Mouse (Mus musculus) right cerebral cortex, adult 2 months (tissue): ENCODE results near the gene Dlx1.

Source experiments
- DNase-seq, 2 experiments: peaks; one replicate each; pipeline ENCODE4 v3.0.0; 2021 to 2022; ENCODE audit warnings: low spot score in 2 of 2

Dlx1 gene

GRCm38 (mm10) chr2:71546640-71547071 lies 18.7 kb downstream of the Dlx1 start, which contains the start of gene Dlx2:
TSS of gene Dlx2 (minus strand) at chr2:71546754.
- DNase-seq, result peak; percentile 22 to 36

- DNase-seq, result peak; percentile 58 to 62
Measured at GRCm38 (mm10) chr2:71547829-71548228, 19.9 kb downstream of the Dlx1 start.

- DNase-seq, result no peak
Measured at GRCm38 (mm10) chr2:71550330-71550729, 22.4 kb downstream of the Dlx1 start.

GRCm38 (mm10) chr2:71551704-71552103 lies 23.8 kb downstream of the Dlx1 start:
- DNase-seq, result no peak

- DNase-seq, result no peak
Measured at GRCm38 (mm10) chr2:71556071-71556470, 28.2 kb downstream of the Dlx1 start.

GRCm38 (mm10) chr2:71566466-71566865 lies 38.6 kb downstream of the Dlx1 start:
- DNase-seq, result no peak

- no peak for DNase-seq
Measured at GRCm38 (mm10) chr2:71573736-71574135, 45.8 kb downstream of the Dlx1 start.

GRCm38 (mm10) chr2:71577059-71577458 lies 49.1 kb downstream of the Dlx1 start:
- DNase-seq, result no peak

GRCm38 (mm10) chr2:71580632-71581466 lies 52.9 kb downstream of the Dlx1 start:
- peak; percentile 36 to 51 for DNase-seq

GRCm38 (mm10) chr2:71581488-71581887 lies 53.6 kb downstream of the Dlx1 start:
- no peak for DNase-seq
